Mouse (Mus musculus) erythroblast, embryonic 14.5 days (primary cell): ENCODE results near the gene Nutm1.

Experiments used
- GATA1 ChIP-seq: IDR thresholded peaks from 2 replicates; pipeline ENCODE4 v1.6.1; 2012; ENCODE audit warnings: low read length, inconsistent platforms, mixed read lengths
- TAL1 ChIP-seq: IDR thresholded peaks from 3 replicates; pipeline ENCODE4 v1.6.1; 2012; ENCODE audit warnings: low read length, inconsistent platforms, mixed read lengths

GRCm38 (mm10) chr2:112289507-112289906 lies 30.4 kb upstream of the Nutm1 start:
- TF ChIP-seq TAL1 (no peak), GATA1 (no peak)
